Mouse (Mus musculus): Measurements from ENCODE around the gene Gabpb2. TPM values are rescaled to one million over a fixed set of nuclear protein-coding genes. Genes with fewer than 3 reads are reported as not detected.
"Not testable (repeated sequence)": the region's sequence is repeated elsewhere in the genome, so short reads cannot be mapped to it uniquely, and the experiment has no call there.

Gabpb2 gene
- polyA plus RNA-seq, 1 experiment = 49.0 TPM

GRCm38 (mm10) chr3:95223041-95223440 lies 5.3 kb upstream of the Gabpb2 start:
- H3K36me3 ChIP-seq (ENCODE audit: control insufficient read depth, insufficient read depth, low read length, poor library complexity, severe bottlenecking) = peaks cover 16% of the 10 kb centered on the region
- H3K9ac ChIP-seq (ENCODE audit: low read depth, poor library complexity, severe bottlenecking) = no peak overlapping the region
- H3K27me3 ChIP-seq (ENCODE audit: control insufficient read depth, insufficient read depth, low read length, poor library complexity, severe bottlenecking) = no peaks in the 10 kb centered on the region

GRCm38 (mm10) chr3:95218466-95219137 lies 886 bp upstream of the Gabpb2 start:
- no peaks in the 10 kb centered on the region for H3K27me3 ChIP-seq (ENCODE audit: control insufficient read depth, insufficient read depth, low read length, poor library complexity, severe bottlenecking)
- peak overlapping the region; percentile 76 for H3K4me3 ChIP-seq (ENCODE audit: low read depth, low read length)
- TF ChIP-seq CTCF (IDR thresholded peaks at IDR 0.05; ENCODE audit: low read depth, low read length) = no peak
- no peak for TF ChIP-seq POLR2A (IDR thresholded peaks at IDR 0.05; ENCODE audit: insufficient read depth, low read length)
- no peak for TF ChIP-seq EP300 (IDR thresholded peaks at IDR 0.05; ENCODE audit: insufficient read depth, low read depth, low read length)
- no peaks in the 10 kb centered on the region for H3K4me1 ChIP-seq (ENCODE audit: control insufficient read depth, insufficient read depth, low read length)
- H3K27ac ChIP-seq (ENCODE audit: insufficient read depth, low read length) = peak overlapping the region; percentile 74
- H3K9ac ChIP-seq (ENCODE audit: low read depth, poor library complexity, severe bottlenecking) = peak overlapping the region; percentile 90
- no peaks in the 10 kb centered on the region for H3K9me3 ChIP-seq (replicated peaks; ENCODE audit: control insufficient read depth, insufficient read depth, low read length, poor library complexity, severe bottlenecking)
- H3K36me3 ChIP-seq (ENCODE audit: control insufficient read depth, insufficient read depth, low read length, poor library complexity, severe bottlenecking) = peaks cover 23% of the 10 kb centered on the region

More at GRCm38 (mm10) chr3:95223041-95223440, 5.3 kb upstream of the Gabpb2 start:
- Histone ChIP-seq H3K4me1 (ENCODE audit: control insufficient read depth, insufficient read depth, low read length) (no peaks in the 10 kb centered on the region), H3K27ac (ENCODE audit: insufficient read depth, low read length) (no peak overlapping the region), H3K4me3 (ENCODE audit: low read depth, low read length) (no peak overlapping the region), H3K9me3 (replicated peaks; ENCODE audit: control insufficient read depth, insufficient read depth, low read length, poor library complexity, severe bottlenecking) (no peaks in the 10 kb centered on the region)
- TF ChIP-seq EP300 (IDR thresholded peaks at IDR 0.05; ENCODE audit: insufficient read depth, low read depth, low read length) = no peak
- no peak for TF ChIP-seq CTCF (IDR thresholded peaks at IDR 0.05; ENCODE audit: low read depth, low read length)
- no peak for TF ChIP-seq POLR2A (IDR thresholded peaks at IDR 0.05; ENCODE audit: insufficient read depth, low read length)

GRCm38 (mm10) chr3:95216655-95217254 lies 961 bp downstream of the Gabpb2 start:
- no peaks in the 10 kb centered on the region for H3K9me3 ChIP-seq (replicated peaks; ENCODE audit: control insufficient read depth, insufficient read depth, low read length, poor library complexity, severe bottlenecking)
- H3K27ac ChIP-seq (ENCODE audit: insufficient read depth, low read length) = peak overlapping the region; percentile 45; the same call in 1 of the 2 replicates
- TF ChIP-seq EP300 (IDR thresholded peaks at IDR 0.05; ENCODE audit: insufficient read depth, low read depth, low read length) (no peak), CTCF (IDR thresholded peaks at IDR 0.05; ENCODE audit: low read depth, low read length) (no peak), POLR2A (IDR thresholded peaks at IDR 0.05; ENCODE audit: insufficient read depth, low read length) (no peak)
- peaks cover 15% of the 10 kb centered on the region for H3K36me3 ChIP-seq (ENCODE audit: control insufficient read depth, insufficient read depth, low read length, poor library complexity, severe bottlenecking)
- no peaks in the 10 kb centered on the region for H3K27me3 ChIP-seq (ENCODE audit: control insufficient read depth, insufficient read depth, low read length, poor library complexity, severe bottlenecking)
- H3K4me3 ChIP-seq (ENCODE audit: low read depth, low read length) = peak overlapping the region; percentile 58
- H3K4me1 ChIP-seq (ENCODE audit: control insufficient read depth, insufficient read depth, low read length) = no peaks in the 10 kb centered on the region
- H3K9ac ChIP-seq (ENCODE audit: low read depth, poor library complexity, severe bottlenecking) = peak overlapping the region; percentile 90

GRCm38 (mm10) chr3:95213609-95213975 lies 4.1 kb downstream of the Gabpb2 start:
- no peak for TF ChIP-seq EP300 (IDR thresholded peaks at IDR 0.05; ENCODE audit: insufficient read depth, low read depth, low read length)
- no peak for TF ChIP-seq POLR2A (IDR thresholded peaks at IDR 0.05; ENCODE audit: insufficient read depth, low read length)
- TF ChIP-seq CTCF (IDR thresholded peaks at IDR 0.05; ENCODE audit: low read depth, low read length) = no peak
- Histone ChIP-seq H3K27ac (ENCODE audit: insufficient read depth, low read length) (no peak overlapping the region), H3K27me3 (ENCODE audit: control insufficient read depth, insufficient read depth, low read length, poor library complexity, severe bottlenecking) (no peaks in the 10 kb centered on the region), H3K9ac (ENCODE audit: low read depth, poor library complexity, severe bottlenecking) (no peak overlapping the region), H3K4me3 (ENCODE audit: low read depth, low read length) (no peak overlapping the region), H3K36me3 (ENCODE audit: control insufficient read depth, insufficient read depth, low read length, poor library complexity, severe bottlenecking) (peaks cover 15% of the 10 kb centered on the region), H3K4me1 (ENCODE audit: control insufficient read depth, insufficient read depth, low read length) (no peaks in the 10 kb centered on the region), H3K9me3 (replicated peaks; ENCODE audit: control insufficient read depth, insufficient read depth, low read length, poor library complexity, severe bottlenecking) (no peaks in the 10 kb centered on the region)

GRCm38 (mm10) chr3:95212889-95213608 lies 4.7 kb downstream of the Gabpb2 start:
- H3K9me3 ChIP-seq (replicated peaks; ENCODE audit: control insufficient read depth, insufficient read depth, low read length, poor library complexity, severe bottlenecking); H3K4me1 ChIP-seq (ENCODE audit: control insufficient read depth, insufficient read depth, low read length); H3K27ac ChIP-seq (ENCODE audit: insufficient read depth, low read length); H3K9ac ChIP-seq (ENCODE audit: low read depth, poor library complexity, severe bottlenecking); H3K4me3 ChIP-seq (ENCODE audit: low read depth, low read length); H3K27me3 ChIP-seq (ENCODE audit: control insufficient read depth, insufficient read depth, low read length, poor library complexity, severe bottlenecking): not testable (repeated sequence)
- peaks cover 15% of the 10 kb centered on the region for H3K36me3 ChIP-seq (ENCODE audit: control insufficient read depth, insufficient read depth, low read length, poor library complexity, severe bottlenecking)

GRCm38 (mm10) chr3:95210585-95210984 lies 7.1 kb downstream of the Gabpb2 start:
- TF ChIP-seq POLR2A (IDR thresholded peaks at IDR 0.05; ENCODE audit: insufficient read depth, low read length) = no peak
- no peak for TF ChIP-seq CTCF (IDR thresholded peaks at IDR 0.05; ENCODE audit: low read depth, low read length)
- no peak for TF ChIP-seq EP300 (IDR thresholded peaks at IDR 0.05; ENCODE audit: insufficient read depth, low read depth, low read length)
- Histone ChIP-seq H3K27me3 (ENCODE audit: control insufficient read depth, insufficient read depth, low read length, poor library complexity, severe bottlenecking) (no peaks in the 10 kb centered on the region), H3K9ac (ENCODE audit: low read depth, poor library complexity, severe bottlenecking) (no peak overlapping the region), H3K4me3 (ENCODE audit: low read depth, low read length) (no peak overlapping the region), H3K4me1 (ENCODE audit: control insufficient read depth, insufficient read depth, low read length) (no peaks in the 10 kb centered on the region), H3K27ac (ENCODE audit: insufficient read depth, low read length) (no peak overlapping the region), H3K9me3 (replicated peaks; ENCODE audit: control insufficient read depth, insufficient read depth, low read length, poor library complexity, severe bottlenecking) (no peaks in the 10 kb centered on the region), H3K36me3 (ENCODE audit: control insufficient read depth, insufficient read depth, low read length, poor library complexity, severe bottlenecking) (peaks cover 17% of the 10 kb centered on the region)

Data from ES-Bruce4 (cell line).